Mouse (Mus musculus) gastrocnemius, postnatal 10 days (tissue): Measurements from ENCODE around the gene Mrpl18. TPM values are rescaled to one million over a fixed set of nuclear protein-coding genes. Genes with fewer than 3 reads are reported as not detected.
A peak's percentile ranks its signal among the peaks of the same experiment; 100 is the strongest.
"Not testable (repeated sequence)": the region's sequence is repeated elsewhere in the genome, so short reads cannot be mapped to it uniquely, and the experiment has no call there.

Experiments
- DNase-seq: peaks from one replicate; pipeline ENCODE4 v3.0.0; 2021; ENCODE audit warnings: mixed read lengths
- total RNA-seq, 2 experiments: library from RNA; stranded (reverse); gene quantifications; 2 replicates each; pipeline ENCODE4 v1.2.3; 2021

The Mrpl18 gene
- total RNA-seq, 2 experiments from 2014 or later, result 81.3 to 85.7 TPM

DNA sequence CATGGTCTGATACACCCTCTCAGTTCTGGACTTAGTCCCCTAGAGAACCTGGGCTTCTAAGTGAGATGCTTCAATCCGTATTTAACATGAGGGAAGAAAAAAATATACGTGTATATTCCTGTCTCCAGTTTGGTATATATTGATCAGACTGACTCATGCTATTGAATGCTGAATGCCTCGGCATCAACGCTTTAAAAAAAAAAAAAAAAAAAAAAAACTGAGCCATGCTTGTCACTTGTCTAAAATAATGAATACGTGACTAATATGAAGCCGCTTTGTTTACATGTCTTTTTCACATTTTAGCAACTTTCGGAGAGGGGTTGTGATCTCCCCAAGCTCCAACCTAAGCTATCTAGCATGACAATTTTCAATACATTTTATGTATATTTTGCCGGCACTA is 5.8 kb downstream of the Mrpl18 start:
- DNase-seq, result no peak

GRCm38 (mm10) chr17:12909361-12910280 is 6.5 kb downstream of the Mrpl18 start, which contains the start of gene Pnldc1:
Pnldc1 (minus strand) TSS chr17:12910230.
- DNase-seq, result no peak

DNA sequence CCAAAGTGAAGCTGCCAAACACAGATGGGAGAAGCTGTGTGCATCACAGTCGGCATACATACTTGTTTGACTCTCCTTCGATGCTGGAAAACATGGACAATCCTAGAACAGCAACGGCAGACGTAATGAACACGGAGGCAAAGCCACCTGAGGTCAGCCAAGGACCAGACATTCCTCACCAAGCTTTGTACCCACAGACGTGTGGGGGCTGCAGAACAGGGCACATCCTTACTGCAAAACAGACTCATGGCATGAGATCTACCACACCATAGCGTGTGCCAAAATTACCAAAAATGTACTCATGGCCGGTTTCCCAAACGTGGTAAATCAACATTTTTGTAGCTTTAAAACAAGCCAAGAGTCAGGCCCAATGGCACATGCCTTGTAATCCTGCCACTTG is 9.7 kb downstream of the Mrpl18 start:
- no peak for DNase-seq

DNA sequence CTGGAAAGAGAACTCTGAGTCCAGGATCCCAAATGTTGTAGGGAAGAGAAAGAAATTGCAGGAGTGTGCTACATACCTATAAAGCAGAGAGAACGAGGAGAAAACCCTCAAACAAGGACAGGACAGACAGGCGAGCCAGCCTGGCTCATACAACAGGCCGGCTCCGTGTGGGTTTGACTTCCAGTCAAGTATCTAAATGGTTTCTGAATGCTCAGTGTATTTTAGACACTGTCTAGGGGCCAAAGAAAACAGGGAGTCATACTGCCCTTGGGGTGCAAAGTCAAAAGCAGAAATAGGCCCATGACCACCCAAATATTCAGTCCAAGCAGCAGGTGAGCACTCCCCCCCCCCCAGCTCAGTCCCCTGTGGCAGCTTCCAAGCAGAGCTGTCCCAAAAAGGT is 10.3 kb downstream of the Mrpl18 start:
- no peak for DNase-seq

DNA sequence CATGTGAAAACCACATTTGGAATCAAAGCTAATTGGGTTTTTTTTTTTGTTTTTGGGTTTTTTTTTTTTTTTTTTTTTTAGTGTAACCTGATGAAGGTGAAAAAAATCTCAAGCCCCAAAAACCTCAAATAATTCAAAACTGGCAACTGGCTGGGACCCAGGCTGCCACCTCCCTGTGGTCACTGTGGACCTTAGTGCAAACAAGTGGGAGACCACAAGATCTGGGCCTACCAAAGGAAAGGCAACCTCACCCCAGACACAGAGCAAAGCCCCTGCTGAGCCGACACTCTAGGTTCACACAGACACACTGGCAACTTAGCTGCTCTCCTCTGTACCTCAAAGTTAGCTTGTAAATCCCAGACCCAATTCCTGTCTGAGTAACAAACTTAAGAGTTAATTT is 11.8 kb downstream of the Mrpl18 start:
- no peak for DNase-seq

DNA sequence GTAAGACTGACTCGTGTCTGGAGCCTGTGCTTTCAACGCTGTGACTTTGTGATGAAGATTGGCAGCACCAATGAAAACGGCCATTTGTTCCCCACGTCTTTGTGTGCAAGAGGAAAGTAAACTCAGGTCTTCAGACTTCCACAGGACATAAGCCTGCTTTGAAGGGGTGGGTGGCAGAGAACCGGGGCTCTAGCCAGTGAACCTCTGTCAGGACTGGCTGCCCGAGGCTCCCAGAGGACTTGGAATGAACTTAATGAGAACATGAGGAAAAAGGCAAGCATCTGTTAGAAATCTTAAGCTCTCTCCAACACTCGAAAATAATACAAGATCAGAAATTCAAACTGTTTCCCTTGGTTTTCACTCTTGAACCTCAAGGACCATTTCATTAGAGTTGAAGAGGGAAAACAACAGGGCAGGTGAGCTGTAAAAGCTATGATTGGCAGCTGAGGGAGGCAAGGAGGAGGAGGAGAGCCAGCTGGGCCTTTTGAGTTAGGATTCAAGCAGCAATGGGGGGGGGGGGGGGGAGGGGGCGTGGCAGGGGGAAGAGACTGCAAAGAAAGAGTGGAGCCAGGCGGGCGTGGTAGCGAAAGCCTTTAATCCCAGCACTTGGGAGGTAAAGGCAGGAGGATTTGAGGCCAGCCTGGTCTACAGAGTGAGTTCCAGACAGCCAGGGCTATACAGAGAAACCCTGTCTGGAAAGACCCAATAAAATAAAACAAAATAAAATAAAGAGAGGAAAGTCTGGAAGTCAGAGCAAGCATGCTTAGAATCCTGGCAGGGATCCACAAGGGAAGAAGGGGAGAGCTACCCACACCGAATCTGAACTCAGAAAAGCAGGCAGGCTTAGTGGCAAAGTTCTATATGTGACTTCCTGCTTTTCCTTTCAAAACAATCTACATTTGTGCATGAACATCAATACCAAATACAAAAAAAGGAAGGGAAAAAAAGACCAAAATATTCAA is 12.5 kb downstream of the Mrpl18 start:
- DNase-seq, result no peak

DNA sequence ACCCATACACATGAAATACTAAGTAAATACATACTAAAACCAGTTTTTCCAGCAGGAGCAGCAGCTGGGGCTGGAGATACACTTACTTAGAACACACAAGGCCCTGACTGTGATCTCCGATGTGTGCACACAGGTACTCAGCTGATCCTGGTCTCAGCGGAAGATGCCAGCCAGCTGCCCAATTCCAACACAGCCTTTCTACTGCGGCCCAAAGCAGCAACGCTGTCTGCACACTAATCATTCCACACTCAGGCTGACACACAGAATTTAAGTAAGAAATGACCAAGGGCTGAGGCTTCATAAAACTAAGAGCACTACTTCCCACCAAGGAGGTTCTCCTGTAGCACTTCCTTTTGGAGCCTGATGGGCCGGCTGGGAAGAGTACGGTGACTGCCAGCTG is 13.9 kb downstream of the Mrpl18 start:
- no peak for DNase-seq

DNA sequence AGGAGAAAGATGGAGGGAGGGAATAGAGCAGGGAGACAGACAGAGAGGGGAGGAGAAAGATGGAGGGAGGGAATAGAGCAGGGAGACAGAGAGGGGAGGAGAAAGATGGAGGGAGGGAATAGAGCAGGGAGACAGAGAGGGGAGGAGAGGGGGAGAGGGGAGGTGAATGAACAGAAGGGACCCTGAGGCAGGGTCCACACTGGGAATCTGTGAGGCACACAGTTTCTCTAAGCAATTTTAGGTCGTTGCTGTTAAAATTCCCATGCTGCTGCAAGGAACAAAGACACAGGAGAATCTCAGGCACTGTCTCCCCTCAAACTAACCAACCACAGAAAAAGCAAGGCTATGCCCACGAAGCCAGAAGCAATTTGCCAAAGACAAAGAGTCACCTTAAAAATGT is 17.5 kb downstream of the Mrpl18 start:
- not testable (repeated sequence) for DNase-seq

DNA sequence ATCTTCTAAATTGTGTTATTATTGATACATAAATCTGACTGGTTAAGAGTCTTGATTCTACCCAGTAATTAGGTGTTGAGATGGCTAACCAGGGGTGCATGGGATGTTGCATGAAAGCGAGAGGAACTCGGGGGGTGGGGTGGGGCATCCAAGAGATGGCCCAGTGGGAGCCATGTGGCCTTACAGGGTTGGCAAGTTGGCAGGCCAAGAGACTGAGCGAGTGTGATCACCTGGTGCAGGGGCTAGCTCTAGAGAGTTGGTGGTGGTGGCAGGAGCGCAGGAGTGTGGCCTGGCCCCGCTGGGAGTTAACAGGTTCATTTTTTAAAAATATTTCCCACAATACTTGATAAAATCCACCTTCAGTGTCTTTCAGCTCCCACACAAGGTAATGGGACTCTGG is 18.5 kb downstream of the Mrpl18 start:
- no peak for DNase-seq

DNA sequence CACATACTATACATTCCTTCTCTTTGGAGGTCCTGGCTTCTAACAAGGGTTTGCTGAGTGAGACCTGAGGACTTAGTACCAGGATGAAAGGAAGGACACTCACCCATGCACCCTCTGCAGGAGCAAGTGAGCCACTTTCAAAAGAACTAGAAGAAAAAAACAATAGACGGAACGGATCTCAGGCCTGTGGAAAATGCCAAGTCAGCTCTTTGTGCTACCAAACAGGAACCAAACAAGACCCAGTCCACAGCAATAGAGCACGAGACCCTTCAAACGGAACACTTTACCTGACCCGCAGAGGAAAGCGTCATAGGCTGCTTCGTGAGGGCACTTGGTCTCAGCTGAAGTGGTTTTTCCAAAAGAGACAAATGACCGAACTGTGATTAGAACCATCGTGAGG is 24.1 kb downstream of the Mrpl18 start:
- no peak for DNase-seq

DNA sequence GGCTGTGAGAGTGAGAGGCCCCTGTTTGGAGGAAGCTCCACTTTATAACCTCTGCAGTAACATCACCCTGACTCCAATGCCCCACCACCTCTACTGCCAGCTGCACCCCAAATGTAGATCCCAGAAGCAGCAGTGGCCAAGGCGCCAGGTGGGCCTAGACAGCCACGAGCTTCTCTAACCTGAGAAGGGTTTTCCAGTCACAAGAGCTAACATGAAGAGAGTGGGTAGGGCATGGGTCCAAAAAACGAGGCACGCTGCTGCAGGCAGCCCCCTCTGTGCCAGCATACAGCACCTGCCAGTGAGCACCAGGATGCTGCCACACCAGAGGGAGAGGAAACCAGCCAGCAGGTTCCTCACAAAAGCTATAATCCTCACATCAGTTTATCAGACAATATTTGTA is 25.1 kb downstream of the Mrpl18 start:
- no peak for DNase-seq

- DNase-seq, result no peak
Observed at GRCm38 (mm10) chr17:12887021-12887775, 28.9 kb downstream of the Mrpl18 start.

- DNase-seq, result no peak
Observed at GRCm38 (mm10) chr17:12886620-12887019, 29.5 kb downstream of the Mrpl18 start.

- DNase-seq, result no peak
Observed at GRCm38 (mm10) chr17:12881216-12881615, 34.9 kb downstream of the Mrpl18 start.

DNA sequence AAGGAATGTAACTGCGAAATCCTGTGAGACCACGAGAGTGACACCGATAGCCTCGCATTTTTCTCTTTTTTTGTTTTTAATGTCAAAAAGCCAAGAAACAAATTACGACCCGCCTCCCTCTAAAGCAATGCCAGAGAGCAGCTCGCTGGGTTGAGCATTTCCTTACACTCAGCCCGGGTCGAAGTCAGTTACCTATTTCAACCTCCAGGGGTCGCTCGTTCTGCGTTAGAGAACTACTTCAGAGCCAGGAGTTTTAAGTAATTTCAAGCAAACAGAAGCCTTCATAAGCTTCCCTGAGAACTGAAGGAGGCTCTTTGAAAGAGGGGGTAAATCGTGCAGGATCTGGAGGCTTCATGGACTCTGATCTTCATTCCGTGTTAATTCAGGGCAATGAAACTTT is 36.0 kb downstream of the Mrpl18 start:
- DNase-seq, result peak; percentile 75

GRCm38 (mm10) chr17:12875734-12876133 is 40.4 kb downstream of the Mrpl18 start, which contains the start of gene Mrgprh:
Mrgprh (plus strand) TSS chr17:12876034.
- no peak for DNase-seq

DNA sequence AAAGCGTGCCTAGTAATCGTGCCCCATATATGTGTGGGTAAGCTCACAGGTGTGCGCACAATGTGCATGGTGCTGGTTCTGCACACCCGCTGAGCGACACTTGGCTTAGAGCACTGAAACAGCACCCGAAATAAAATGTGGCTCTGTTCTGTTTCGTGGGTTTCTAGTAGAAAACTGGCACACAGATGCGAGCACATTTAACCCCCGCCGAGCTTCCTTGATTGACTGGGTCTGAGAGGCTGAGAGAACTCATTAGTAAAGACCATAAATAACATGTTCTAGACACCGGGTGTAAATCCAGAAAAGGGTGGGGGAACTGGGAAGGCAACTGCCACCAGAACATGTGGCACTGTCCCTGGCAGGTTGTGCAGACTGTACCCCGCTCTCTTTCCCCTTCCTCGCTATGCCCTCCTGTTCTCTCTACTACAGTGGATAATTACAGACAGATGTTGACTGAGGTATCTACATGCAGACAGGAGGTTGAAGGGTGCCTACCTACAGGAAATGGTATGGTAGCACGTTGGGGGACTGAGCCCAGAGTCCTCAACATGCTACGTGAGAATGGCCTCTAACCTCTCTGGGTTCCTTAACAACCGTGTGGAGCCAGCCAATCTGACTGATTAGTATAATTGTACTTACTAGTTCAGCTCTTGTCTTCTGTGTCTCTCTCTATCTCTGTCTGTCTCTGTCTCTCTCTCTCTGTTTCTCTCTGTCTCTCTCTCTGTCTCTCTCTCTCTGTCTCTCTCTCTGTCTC is 43.7 kb downstream of the Mrpl18 start:
- DNase-seq, result no peak

DNA sequence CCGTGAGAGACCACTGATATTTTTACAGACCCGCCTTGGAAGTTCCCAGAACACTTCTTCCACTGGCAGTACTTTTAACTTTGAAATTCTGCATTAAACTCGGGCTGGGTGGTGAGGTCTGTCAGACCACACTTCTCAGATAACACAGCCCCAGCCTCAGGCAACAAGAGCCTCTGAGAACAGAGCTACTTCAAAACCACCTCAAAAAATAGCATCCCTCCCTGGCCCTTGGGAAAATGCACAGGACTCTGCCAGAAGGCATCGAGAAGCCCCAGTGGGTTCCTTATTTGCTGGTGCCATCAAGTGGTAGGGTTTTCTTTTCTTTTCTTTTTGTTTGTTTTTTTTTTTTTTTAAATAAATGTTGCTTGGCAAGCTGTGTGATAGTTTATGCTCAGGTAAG is 47.5 kb downstream of the Mrpl18 start:
- DNase-seq, result no peak

GRCm38 (mm10) chr17:12868043-12868442 is 48.1 kb downstream of the Mrpl18 start, which contains the start of gene Mas1:
Mas1 (minus strand) TSS chr17:12868143.
- no peak for DNase-seq

DNA sequence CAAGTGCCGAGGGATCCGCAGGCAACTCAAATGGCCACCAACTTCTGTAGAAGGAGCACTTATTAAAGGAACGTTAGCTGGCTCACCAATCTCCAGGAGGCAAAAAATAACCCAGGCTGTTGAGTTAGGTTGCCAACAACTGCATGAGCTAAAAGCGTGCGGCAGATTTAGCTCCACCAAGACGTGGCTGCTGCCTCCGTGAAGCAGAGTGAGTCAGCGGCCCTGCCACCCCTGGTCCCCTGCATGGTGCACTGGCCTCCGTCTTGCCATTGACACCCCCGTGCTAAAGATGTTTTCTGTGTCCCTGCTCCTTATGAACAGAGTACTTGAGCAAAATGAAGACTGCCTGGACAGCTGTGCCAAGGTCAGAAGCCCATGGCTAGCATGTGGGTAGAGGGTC is 49.3 kb downstream of the Mrpl18 start:
- DNase-seq, result no peak

- no peak for DNase-seq
Observed at GRCm38 (mm10) chr17:12865407-12865806, 50.7 kb downstream of the Mrpl18 start.
